Mouse (Mus musculus) c-Kit-positive CD71-positive TER-119-positive erythroid progenitor cells, embryonic 14.5 days (primary cell): ENCODE measurements around the gene Tspan15.
A peak's percentile ranks its signal among the peaks of the same experiment; 100 is the strongest.

Experiments
- DNase-seq: peaks from one replicate; pipeline ENCODE4 v3.0.0-alpha.2; 2013; ENCODE audit warnings: low spot score

Tspan15 gene

GRCm38 (mm10) chr10:62228126-62228525 lies 2.9 kb downstream of the Tspan15 start:
- no peak for DNase-seq

- DNase-seq, result no peak
These were observed 5.2 kb downstream of the Tspan15 start for GRCm38 (mm10) chr10:62225839-62226238.

- no peak for DNase-seq
These were observed 6.8 kb downstream of the Tspan15 start for GRCm38 (mm10) chr10:62224231-62224630.

GRCm38 (mm10) chr10:62222777-62223176 lies 8.3 kb downstream of the Tspan15 start:
- DNase-seq, result no peak

GRCm38 (mm10) chr10:62221647-62222046 lies 9.4 kb downstream of the Tspan15 start:
- DNase-seq, result peak; percentile 64

- no peak for DNase-seq
These were observed 10.1 kb downstream of the Tspan15 start for GRCm38 (mm10) chr10:62220732-62221514.

- DNase-seq, result no peak
These were observed 12.3 kb downstream of the Tspan15 start for GRCm38 (mm10) chr10:62218789-62219172.

- DNase-seq, result no peak
These were observed 12.8 kb downstream of the Tspan15 start for GRCm38 (mm10) chr10:62218044-62218788.

- DNase-seq, result no peak
These were observed 13.9 kb downstream of the Tspan15 start for GRCm38 (mm10) chr10:62217196-62217595.

GRCm38 (mm10) chr10:62216595-62216994 lies 14.5 kb downstream of the Tspan15 start:
- peak; percentile 73 for DNase-seq

- peak; percentile 48 for DNase-seq
These were observed 15.4 kb downstream of the Tspan15 start for GRCm38 (mm10) chr10:62215633-62216032.

GRCm38 (mm10) chr10:62215169-62215616 lies 15.9 kb downstream of the Tspan15 start:
- peak; percentile 63 for DNase-seq

- DNase-seq, result no peak
These were observed 19.7 kb downstream of the Tspan15 start for GRCm38 (mm10) chr10:62211310-62211709.

GRCm38 (mm10) chr10:62208241-62208896 lies 22.7 kb downstream of the Tspan15 start:
- DNase-seq, result no peak

- DNase-seq, result no peak
These were observed 28.5 kb downstream of the Tspan15 start for GRCm38 (mm10) chr10:62202574-62202973.

GRCm38 (mm10) chr10:62198891-62199290 lies 32.2 kb downstream of the Tspan15 start:
- DNase-seq, result no peak

GRCm38 (mm10) chr10:62197403-62197802 lies 33.6 kb downstream of the Tspan15 start:
- DNase-seq, result no peak

GRCm38 (mm10) chr10:62195376-62195775 lies 35.7 kb downstream of the Tspan15 start:
- no peak for DNase-seq

GRCm38 (mm10) chr10:62194946-62195345 lies 36.1 kb downstream of the Tspan15 start:
- no peak for DNase-seq

- DNase-seq, result no peak
These were observed 36.6 kb downstream of the Tspan15 start for GRCm38 (mm10) chr10:62194461-62194860.

GRCm38 (mm10) chr10:62194043-62194442 lies 37.0 kb downstream of the Tspan15 start:
- DNase-seq, result no peak

- no peak for DNase-seq
These were observed 38.3 kb downstream of the Tspan15 start for GRCm38 (mm10) chr10:62192701-62193157.

- no peak for DNase-seq
These were observed 40.2 kb downstream of the Tspan15 start for GRCm38 (mm10) chr10:62190821-62191220.
